Mouse (Mus musculus) kidney, embryonic 14.5 days (tissue): ENCODE data around the gene Itgb7. TPM values are rescaled to one million over a fixed set of nuclear protein-coding genes. Genes with fewer than 3 reads are reported as not detected.
A peak's percentile ranks its signal among the peaks of the same experiment; 100 is the strongest.

Source experiments
- ATAC-seq: fragments of 200-750 bp; cut with Nextera tagmentation; 2 replicates; pipeline ENCODE4 v1.8.0; 2017; ENCODE audit warnings: moderate number of reproducible peaks, mild to moderate bottlenecking, moderate TSS enrichment, moderate library complexity; ENCODE audit not compliant: low FRiP score, low TSS enrichment
- H3K27ac ChIP-seq: fragments of 300-500 bp; sonication (generic); 2 replicates; pipeline ENCODE4 v1.5.1; 2014; ENCODE audit warnings: low read depth, mild to moderate bottlenecking, low read length, moderate library complexity, mixed read lengths
- H3K27me3 ChIP-seq: fragments of 300-500 bp; sonication (generic); 2 replicates; pipeline ENCODE4 v1.6.1; 2014; ENCODE audit warnings: mild to moderate bottlenecking, low read length; ENCODE audit not compliant: control insufficient read depth, insufficient read depth
- H3K36me3 ChIP-seq: fragments of 300-500 bp; sonication (generic); 2 replicates; pipeline ENCODE4 v1.6.1; 2014; ENCODE audit warnings: low read length, mixed read lengths; ENCODE audit not compliant: control insufficient read depth, insufficient read depth
- H3K4me1 ChIP-seq: fragments of 300-500 bp; sonication (generic); 2 replicates; pipeline ENCODE4 v1.6.1; 2014; ENCODE audit warnings: low read length, mixed read lengths; ENCODE audit not compliant: control insufficient read depth, insufficient read depth
- H3K4me2 ChIP-seq: fragments of 300-500 bp; sonication (generic); replicated peaks from 2 replicates; pipeline ENCODE4 v1.6.1; 2014; ENCODE audit warnings: low read depth, mild to moderate bottlenecking, low read length
- H3K4me3 ChIP-seq: fragments of 300-500 bp; sonication (generic); 2 replicates; pipeline ENCODE4 v1.5.1; 2014; ENCODE audit warnings: mild to moderate bottlenecking, low read length
- H3K9ac ChIP-seq: fragments of 300-500 bp; sonication (generic); 2 replicates; pipeline ENCODE4 v1.6.1; 2014; ENCODE audit warnings: low read depth, mild to moderate bottlenecking, low read length, moderate library complexity
- H3K9me3 ChIP-seq: fragments of 300-500 bp; sonication (generic); 2 replicates; pipeline ENCODE4 v1.6.1; 2016; ENCODE audit warnings: low read length; ENCODE audit not compliant: control insufficient read depth
- WGBS: fragments of 180-500 bp; shearing (Covaris S2); extraction: QIAGEN DNeasy Blood & Tissue Kit; methylation state at CpG from one replicate; pipeline ENCODE4 v1.1.7; 2014; 5-methylcytosine and 5-hydroxymethylcytosine counted together
- polyA plus RNA-seq: library from polyadenylated mRNA; unstranded; fragments of >200 nt; fragmentation: Nextera tagmentation; extraction: Ambion mirVana; gene quantifications from 2 replicates; pipeline ENCODE4 v1.2.1, GENCODE M21; 2014

Itgb7 gene
- 1.1 and 1.7 TPM in 2 replicates for polyA plus RNA-seq

DNA sequence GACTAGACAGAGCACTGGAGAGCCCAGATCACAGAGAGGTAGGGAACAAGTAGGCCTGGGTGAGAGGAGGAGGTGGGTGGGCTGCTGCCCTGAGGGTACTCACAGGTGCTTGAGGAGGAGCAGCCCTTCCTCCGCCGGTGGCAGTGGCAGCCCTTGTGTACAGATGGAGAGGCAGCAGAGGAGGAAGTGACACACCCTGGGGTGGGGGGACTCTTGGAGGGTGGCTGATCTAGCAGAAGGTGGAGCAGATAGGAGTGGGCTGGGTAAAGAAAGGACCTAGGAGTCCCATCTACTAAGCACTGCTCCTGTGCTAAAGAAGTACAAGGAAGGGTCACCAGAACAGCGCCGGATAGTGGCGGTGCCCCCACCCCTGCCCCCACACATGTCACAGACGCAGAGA lies at the start of gene Itgb7:
Gene Itgb7, minus strand, starts transcription at position 197 of the 400 bp plus-strand sequence.
- Histone ChIP-seq H3K27ac (no peak within 1 kb of the TSS), H3K27me3 (no peaks in the 10 kb centered on the region), H3K4me3 (no peak within 1 kb of the TSS), H3K4me2 (no peak within 1 kb of the TSS), H3K4me1 (peaks cover 10% of the 10 kb centered on the region), H3K9ac (no peak within 1 kb of the TSS), H3K9me3 (no peaks in the 10 kb centered on the region), H3K36me3 (peaks cover 6% of the 10 kb centered on the region; the same call in 1 of the 2 replicates)
- 49% methylated on average over 6 of the region's 6 CpGs for WGBS
- ATAC-seq: no peak

DNA sequence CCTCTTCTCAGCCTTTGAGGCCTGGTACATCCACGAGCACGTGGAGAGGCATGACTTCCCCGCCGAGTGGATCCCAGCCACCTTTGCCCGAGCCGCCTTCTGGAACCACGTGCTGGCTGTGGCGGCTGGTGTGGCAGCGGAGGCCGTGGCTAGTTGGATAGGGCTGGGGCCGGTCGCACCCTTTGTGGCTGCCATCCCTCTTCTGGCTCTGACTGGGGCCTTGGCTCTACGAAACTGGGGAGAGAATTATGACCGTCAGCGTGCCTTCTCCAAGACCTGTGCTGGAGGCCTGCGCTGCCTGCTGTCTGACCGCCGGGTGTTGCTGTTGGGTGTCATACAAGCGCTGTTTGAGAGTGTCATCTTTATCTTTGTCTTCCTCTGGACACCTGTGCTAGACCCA lies 48.9 kb upstream of the Itgb7 start:
- peak overlapping the region; percentile 88 for H3K4me2 ChIP-seq
- no peak overlapping the region for H3K27ac ChIP-seq
- no peak overlapping the region for H3K9ac ChIP-seq
- WGBS: 93% methylated on average over 19 of the region's 19 CpGs
- H3K9me3 ChIP-seq: no peaks in the 10 kb centered on the region
- no peak for ATAC-seq
- H3K36me3 ChIP-seq: peaks cover 12% of the 10 kb centered on the region
- no peaks in the 10 kb centered on the region for H3K27me3 ChIP-seq
- peak overlapping the region; percentile 89 for H3K4me3 ChIP-seq
- peaks cover 14% of the 10 kb centered on the region for H3K4me1 ChIP-seq

GRCm38 (mm10) chr15:102279783-102280520 lies 48.2 kb upstream of the Itgb7 start:
- Histone ChIP-seq H3K4me2 (peak overlapping the region; percentile 88), H3K9ac (peak overlapping the region; percentile 81), H3K36me3 (peaks cover 12% of the 10 kb centered on the region), H3K9me3 (no peaks in the 10 kb centered on the region), H3K4me1 (peaks cover 13% of the 10 kb centered on the region), H3K27ac (peak overlapping the region; percentile 90), H3K4me3 (peak overlapping the region; percentile 89), H3K27me3 (no peaks in the 10 kb centered on the region)
- WGBS: 23% methylated on average over 13 of the region's 13 CpGs
- peak; percentile 16; the same call in 1 of the 2 replicates for ATAC-seq

- Histone ChIP-seq H3K9me3 (no peaks in the 10 kb centered on the region), H3K4me2 (peak within 1 kb of the TSS; percentile 88), H3K4me3 (peak within 1 kb of the TSS; percentile 89), H3K4me1 (peaks cover 11% of the 10 kb centered on the region), H3K27ac (peak within 1 kb of the TSS; percentile 90), H3K9ac (peak within 1 kb of the TSS; percentile 81), H3K36me3 (peaks cover 12% of the 10 kb centered on the region), H3K27me3 (no peaks in the 10 kb centered on the region)
- peak; percentile 98 for ATAC-seq
- under 1% methylated on average over 65 of the region's 65 CpGs for WGBS
Observed at GRCm38 (mm10) chr15:102279092-102279782, 47.5 kb upstream of the Itgb7 start, which contains the start of gene Mfsd5. TSS of gene Mfsd5 (plus strand) at chr15:102279454.

- no peaks in the 10 kb centered on the region for H3K9me3 ChIP-seq
- H3K4me2 ChIP-seq: peak overlapping the region; percentile 88
- WGBS: 43% methylated on average over 7 of the region's 7 CpGs
- H3K9ac ChIP-seq: peak overlapping the region; percentile 81
- ATAC-seq: no peak
- H3K27me3 ChIP-seq: no peaks in the 10 kb centered on the region
- H3K4me3 ChIP-seq: peak overlapping the region; percentile 89
- H3K36me3 ChIP-seq: peaks cover 12% of the 10 kb centered on the region
- H3K27ac ChIP-seq: peak overlapping the region; percentile 90
- H3K4me1 ChIP-seq: peaks cover 11% of the 10 kb centered on the region
Observed at GRCm38 (mm10) chr15:102278726-102279091, 47.0 kb upstream of the Itgb7 start.

DNA sequence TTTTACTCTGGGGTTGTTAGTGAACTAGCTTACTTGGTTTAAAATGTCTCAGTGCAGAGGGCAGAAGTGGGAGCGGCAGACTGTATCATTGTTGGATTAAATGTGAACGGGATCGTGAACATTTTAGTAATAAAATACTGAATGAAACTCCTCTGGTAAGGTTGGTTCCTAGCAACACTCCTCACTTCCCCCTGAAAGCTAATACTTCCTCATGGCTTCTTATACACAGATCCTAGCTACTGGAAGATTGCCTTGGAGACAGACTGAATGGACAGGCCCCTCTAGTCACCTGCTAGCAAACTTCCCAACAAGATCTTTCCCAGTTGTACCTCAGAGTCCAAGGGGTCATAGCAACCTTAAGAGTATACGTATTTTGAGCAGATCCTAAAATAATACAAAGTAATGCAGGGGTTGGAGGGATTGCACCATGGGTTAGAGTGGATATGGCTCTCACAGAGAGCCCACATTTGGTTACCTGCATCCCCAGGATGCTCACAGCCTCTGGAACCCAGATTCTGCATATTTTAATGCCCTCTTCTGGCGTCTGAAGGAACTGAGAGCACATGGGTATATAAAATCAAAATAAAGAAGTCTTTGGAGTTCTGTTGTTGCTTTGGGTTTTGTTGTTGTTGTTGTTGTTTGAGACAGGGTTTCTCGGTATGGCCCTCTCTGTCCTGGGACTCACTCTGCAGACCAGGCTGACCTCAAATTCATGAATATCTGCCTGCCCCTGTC lies 42.4 kb upstream of the Itgb7 start:
- Histone ChIP-seq H3K36me3 (no peaks in the 10 kb centered on the region), H3K4me2 (no peak overlapping the region), H3K4me3 (no peak overlapping the region), H3K9ac (no peak overlapping the region), H3K4me1 (peaks cover 10% of the 10 kb centered on the region), H3K9me3 (no peaks in the 10 kb centered on the region), H3K27me3 (no peaks in the 10 kb centered on the region), H3K27ac (no peak overlapping the region)
- ATAC-seq: no peak
- WGBS: 74% methylated on average over 6 of the region's 6 CpGs

DNA sequence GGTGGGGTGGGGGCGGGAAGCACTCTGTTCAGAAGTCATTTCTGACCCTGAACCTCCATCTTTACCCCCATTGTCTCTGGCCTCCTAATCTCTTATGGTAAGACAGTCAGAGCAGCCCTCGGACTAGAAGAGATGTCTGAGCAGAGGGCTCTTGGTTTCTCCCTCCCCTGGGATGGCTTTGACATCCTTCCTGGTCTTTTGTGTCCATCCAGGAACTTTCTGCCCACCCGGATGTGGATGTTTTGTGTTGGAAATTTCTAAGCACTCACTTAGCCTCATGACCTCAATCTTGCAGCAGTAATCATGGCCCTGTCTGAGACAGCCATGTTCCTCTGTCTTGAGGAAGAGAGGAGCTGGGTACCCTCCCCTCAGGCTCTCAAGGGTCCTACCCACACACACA lies 39.7 kb upstream of the Itgb7 start:
- peak overlapping the region; percentile 47; the same call in 1 of the 2 replicates for H3K4me2 ChIP-seq
- H3K4me1 ChIP-seq: peaks cover 10% of the 10 kb centered on the region
- H3K27ac ChIP-seq: no peak overlapping the region
- no peaks in the 10 kb centered on the region for H3K36me3 ChIP-seq
- 41% methylated on average over 3 of the region's 3 CpGs for WGBS
- H3K4me3 ChIP-seq: no peak overlapping the region
- H3K27me3 ChIP-seq: no peaks in the 10 kb centered on the region
- no peak for ATAC-seq
- no peak overlapping the region for H3K9ac ChIP-seq
- no peaks in the 10 kb centered on the region for H3K9me3 ChIP-seq

GRCm38 (mm10) chr15:102270274-102270960 lies 38.7 kb upstream of the Itgb7 start, which contains the start of gene Gm9918:
TSS of gene Gm9918 (plus strand) at chr15:102270563.
- H3K27me3 ChIP-seq: no peaks in the 10 kb centered on the region
- no peaks in the 10 kb centered on the region for H3K36me3 ChIP-seq
- 6% methylated on average over 20 of the region's 21 CpGs for WGBS
- H3K4me2 ChIP-seq: peak within 1 kb of the TSS; percentile 47
- H3K27ac ChIP-seq: no peak within 1 kb of the TSS
- peaks cover 10% of the 10 kb centered on the region for H3K4me1 ChIP-seq
- H3K4me3 ChIP-seq: peak within 1 kb of the TSS; percentile 26
- H3K9ac ChIP-seq: peak within 1 kb of the TSS; percentile 47; the same call in 1 of the 2 replicates
- H3K9me3 ChIP-seq: no peaks in the 10 kb centered on the region
- ATAC-seq: peak; percentile 69
